Mouse (Mus musculus): ENCODE measurements around the gene Pip5k1b. TPM values are rescaled to one million over a fixed set of nuclear protein-coding genes. Genes with fewer than 3 reads are reported as not detected.

Gene Pip5k1b
- polyA plus RNA-seq, 1 experiment, result 24.1 TPM

- no peak for DNase-seq (ENCODE audit: low read depth)
Observed at GRCm38 (mm10) chr19:24259390-24260351, 296.0 kb downstream of the Pip5k1b start.

DNA sequence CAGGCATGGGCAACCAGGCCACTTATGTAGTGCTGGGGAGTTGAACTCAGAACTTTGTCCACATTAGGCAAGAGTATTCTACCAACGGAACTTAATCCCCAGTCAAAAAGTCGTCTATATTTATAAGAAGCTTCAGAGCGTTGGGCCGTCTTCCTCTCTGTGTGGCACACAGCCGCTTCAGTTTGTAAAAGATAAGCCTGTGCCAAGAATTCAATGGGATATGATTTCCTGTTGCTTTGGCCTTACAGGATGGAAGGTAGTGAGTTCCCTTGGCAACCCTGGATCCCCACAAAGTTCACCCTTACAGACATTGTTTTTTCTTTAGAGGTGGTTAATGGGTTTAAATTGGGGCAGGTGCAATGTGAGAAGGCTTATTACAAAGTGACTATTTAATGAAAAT is 297.3 kb downstream of the Pip5k1b start:
- DNase-seq (ENCODE audit: low read depth), result no peak

GRCm38 (mm10) chr19:24257962-24258361 is 297.7 kb downstream of the Pip5k1b start:
- no peak for DNase-seq (ENCODE audit: low read depth)

DNA sequence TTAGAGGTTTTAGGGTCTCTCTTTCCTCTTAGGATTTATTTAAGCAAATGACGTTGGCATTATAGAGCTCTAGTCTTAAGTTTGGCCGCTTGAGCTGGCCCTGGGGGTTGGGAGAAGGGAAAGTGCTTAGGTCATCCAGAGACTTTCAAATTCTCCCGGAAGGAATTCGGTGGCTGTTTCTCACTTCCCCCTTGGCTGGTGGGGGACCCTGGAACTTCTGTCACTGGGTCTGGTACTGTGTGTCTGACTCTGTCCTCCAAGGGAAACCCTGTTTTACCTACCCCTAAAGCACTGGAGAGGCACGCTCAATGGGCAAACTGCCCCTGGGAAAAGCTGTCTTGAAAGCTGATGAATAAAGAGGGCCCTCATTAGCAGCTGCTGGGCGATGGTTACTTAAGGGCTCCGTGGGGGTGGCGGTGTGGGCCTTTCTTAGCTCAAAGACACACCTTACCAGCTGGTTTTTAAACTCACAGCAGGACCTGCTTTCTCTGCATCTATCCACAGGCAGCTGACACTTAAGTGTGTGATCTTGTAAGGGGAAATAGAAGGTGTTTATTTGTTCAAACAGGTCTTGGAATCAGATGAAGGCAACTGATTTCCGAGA is 301.9 kb downstream of the Pip5k1b start:
- DNase-seq (ENCODE audit: low read depth), result no peak

GRCm38 (mm10) chr19:24251869-24252268 is 303.8 kb downstream of the Pip5k1b start:
- no peak for DNase-seq (ENCODE audit: low read depth)

Other genes with a start within 250 kb of the Pip5k1b start
- 27.4 and 31.2 TPM in 2 replicates for gene Fam122a, start 78.5 kb downstream of the Pip5k1b start, polyA plus RNA-seq (2012; rRNA removed)
- 2.3 and 2.5 TPM in 2 replicates for gene Tmem252, start 118.1 kb upstream of the Pip5k1b start, polyA plus RNA-seq (2012; rRNA removed)